Comparison of ENCODE assay signal across 19 mouse cellular contexts in the genomic region with DNA sequence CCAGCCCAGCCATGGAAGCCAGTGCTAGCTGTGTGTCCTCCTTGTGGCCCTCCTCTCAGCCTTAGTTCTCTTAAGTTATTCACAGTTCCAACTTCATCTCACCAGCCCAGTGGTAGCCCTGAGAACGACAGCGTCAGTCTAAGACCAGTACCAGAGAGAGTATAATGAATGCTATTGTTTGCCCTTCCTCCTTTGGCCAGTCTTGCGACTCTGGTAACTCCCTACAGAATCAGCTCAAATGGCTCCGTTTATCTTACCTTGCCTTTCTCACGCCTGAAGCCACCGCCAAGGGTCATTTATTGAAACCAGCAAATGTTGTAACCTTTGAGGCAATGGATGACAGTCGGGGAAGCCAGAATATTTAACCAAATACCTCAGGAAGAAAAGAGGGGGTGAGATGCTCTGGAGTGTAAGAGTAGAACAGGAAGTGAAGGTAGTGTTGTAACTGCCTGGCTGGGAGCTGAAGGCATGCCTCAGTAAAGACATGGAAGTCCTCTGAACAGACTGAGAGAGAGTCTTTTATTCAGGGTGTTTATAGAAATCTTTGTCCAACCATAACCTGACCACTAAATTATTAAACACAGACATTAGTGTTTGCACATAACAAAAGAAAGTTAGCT. TPM values are rescaled to one million over a fixed set of nuclear protein-coding genes. Genes with fewer than 3 reads are reported as not detected.
A peak's percentile ranks its signal among the peaks of the same experiment; 100 is the strongest.
DNase-seq lines count a peak whose midpoint lies in the region; ATAC-seq lines count a peak whose summit lies in the region.
"Had no signal": no experiment of that assay in that cellular context is flagged by ENCODE, and none has a peak within 500 bp of the region (broad histone marks: within the 10 kb centered on the region; RNA-seq: fewer than 3 reads in every experiment).

No protein-coding gene starts in this region.

- intact Hi-C loops in heart, postnatal 14 days (cut with DNase I): no loop called here

- DNase-seq in heart, adult 11 months: peak; percentile 61
- DNase-seq in heart, postnatal 14 days: no peak
- peak; percentile 39 for DNase-seq in A20 (ENCODE audit: low read depth, low spot score)
- no peak for DNase-seq in urinary bladder, postnatal 25 days (ENCODE audit: low spot score)
- DNase-seq: adrenal gland, postnatal 36 days; B cell, adult 2 months; cerebellum, adult 8-10 months; heart, adult 18-20 months; kidney, postnatal 10 days; liver, embryonic 13.5 days; midbrain, embryonic 14.5 days; spleen, adult 18-20 months had no signal

- 0 out of 2 replicates have a peak, but pooled peaks have one; percentile 14 for ATAC-seq in erythroblast, adult 5-6 weeks (replicated peaks; ENCODE audit: low FRiP score, poor library complexity, severe bottlenecking)
- peak; percentile 83 for ATAC-seq in monocyte, adult 5-6 weeks (replicated peaks; ENCODE audit: insufficient number of reproducible peaks, low FRiP score, low TSS enrichment, poor library complexity, severe bottlenecking)
- no peak for ATAC-seq in erythroid progenitor cell, adult 5-6 weeks (replicated peaks; ENCODE audit: low FRiP score, poor library complexity, severe bottlenecking)
- ATAC-seq: forebrain, embryonic 15.5 days; intestine, embryonic 16.5 days; Patski had no signal

RNA-seq across cellular contexts. Expression of a gene that starts 8.8 kb away (rescaled TPM):
- total RNA-seq in heart, postnatal 14 days (2021): under 1 TPM in 1 of 2 experiments, not detected in 1; 0.24 TPM
- 0.84 TPM in 1 of 2 replicates, not detected in the other for total RNA-seq in erythroblast, adult 5-6 weeks (2015; ENCODE audit: low replicate concordance)
- 1.1 TPM in 1 of 2 replicates, not detected in the other for total RNA-seq in erythroblast, adult 5-6 weeks (2017; ENCODE audit: low replicate concordance)
- total RNA-seq in monocyte, adult 5-6 weeks (2017): 5.1 to 7.1 TPM in 2 of 3 replicates, not detected in the other
- 1.1 TPM in 1 of 2 replicates, not detected in the other for total RNA-seq in erythroid progenitor cell, adult 5-6 weeks (2015; ENCODE audit: low replicate concordance)
- not detected in 2 replicates for total RNA-seq in erythroid progenitor cell, adult 5-6 weeks (2017; ENCODE audit: low replicate concordance)
- total RNA-seq: gastrocnemius, adult 18-20 months; heart, adult 18-20 months had no signal

RNA-seq across cellular contexts. Expression of a gene that starts 8.8 kb away (rescaled TPM):
- under 1 TPM in 1 of 2 experiments, not detected in 1; 0.24 TPM for total RNA-seq in heart, postnatal 14 days (2021)
- total RNA-seq in erythroblast, adult 5-6 weeks (2015; ENCODE audit: low replicate concordance): not detected in 2 replicates
- 1.2 TPM in 1 of 2 replicates, not detected in the other for total RNA-seq in erythroblast, adult 5-6 weeks (2017; ENCODE audit: low replicate concordance)
- 0.39 to 3.4 TPM (median 2.0 TPM) in 3 replicates for total RNA-seq in monocyte, adult 5-6 weeks (2017)
- total RNA-seq in erythroid progenitor cell, adult 5-6 weeks (2015; ENCODE audit: low replicate concordance): not detected in 2 replicates
- not detected in 2 replicates for total RNA-seq in erythroid progenitor cell, adult 5-6 weeks (2017; ENCODE audit: low replicate concordance)
- total RNA-seq: gastrocnemius, adult 18-20 months had no signal

Comparison
In these comparisons a context has a peak if more than half of its experiments do, and no peak if none do; other contexts are left out.
1. DNase-seq: peak in heart, adult 11 months (single experiment) and A20 (single experiment); none in heart, postnatal 14 days (0 of 2) and urinary bladder, postnatal 25 days (single experiment).